ENCODE assay signal across 8 mouse cellular contexts in genomic region chr7:123084180-123084691, GRCm38 (mm10). TPM values are rescaled to one million over a fixed set of nuclear protein-coding genes. Genes with fewer than 3 reads are reported as not detected.
A peak's percentile ranks its signal among the peaks of the same experiment; 100 is the strongest.
DNase-seq lines count a peak whose midpoint lies in the region; ATAC-seq and TF ChIP-seq lines count a peak whose summit lies in the region.

No protein-coding gene starts in this region.

- peak overlapping the region; percentile 20 for H3K4me2 ChIP-seq in intestine, embryonic 16.5 days (ENCODE audit: low read depth, low read length)
- H3K4me2 ChIP-seq in midbrain, postnatal 0 days (ENCODE audit: low read depth, low read length, poor library complexity, severe bottlenecking): peak overlapping the region; percentile 37

- H3K4me1 ChIP-seq in cortical plate, adult 2 months (ENCODE audit: control insufficient read depth, insufficient read depth, low read length): peaks cover 7% of the 10 kb centered on the region; the same call in 1 of the 2 replicates
- H3K4me1 ChIP-seq in intestine, embryonic 16.5 days (ENCODE audit: control insufficient read depth, insufficient read depth, low read length): peaks cover 12% of the 10 kb centered on the region
- peaks cover 20% of the 10 kb centered on the region for H3K4me1 ChIP-seq in midbrain, postnatal 0 days (ENCODE audit: insufficient read depth, low read length)

- H3K27ac ChIP-seq in cortical plate, adult 2 months (ENCODE audit: insufficient read depth, low read length): peak overlapping the region; percentile 7; the same call in 1 of the 2 replicates
- no peak overlapping the region for H3K27ac ChIP-seq in intestine, embryonic 16.5 days (ENCODE audit: low read length)
- peak overlapping the region; percentile 90 for H3K27ac ChIP-seq in midbrain, postnatal 0 days (ENCODE audit: low read depth, low read length)

- TF ChIP-seq CTCF in cortical plate, adult 2 months (IDR thresholded peaks at IDR 0.05; ENCODE audit: extremely low read depth, insufficient read depth, low read length): no peak
- no peak for TF ChIP-seq CTCF in midbrain, postnatal 0 days (IDR thresholded peaks at IDR 0.05)

- no peaks in the 10 kb centered on the region for H3K27me3 ChIP-seq in intestine, embryonic 16.5 days (replicated peaks; ENCODE audit: control insufficient read depth, insufficient read depth, low read length)
- no peaks in the 10 kb centered on the region for H3K27me3 ChIP-seq in midbrain, postnatal 0 days (ENCODE audit: insufficient read depth, low read length)

- peak; percentile 22 for DNase-seq in gastrocnemius, adult 18-20 months (ENCODE audit: low spot score)
- DNase-seq in gastrocnemius, adult 8-10 months (ENCODE audit: low spot score in 2 of 2): no peak
- DNase-seq in heart, adult 18-20 months: peak; percentile 46 to 50
- peak; percentile 64 to 76 for DNase-seq in left cerebral cortex, adult 9 months (ENCODE audit: low spot score in 2 of 2)
- DNase-seq in midbrain, postnatal 0 days (ENCODE audit: low spot score): peak; percentile 89
- DNase-seq in natural killer cell, adult 2 months (ENCODE audit: low spot score in 2 of 2): no peak

- no peak overlapping the region; the same call in 1 of the 2 replicates for H3K9ac ChIP-seq in intestine, embryonic 16.5 days (ENCODE audit: low read depth, low read length)
- H3K9ac ChIP-seq in midbrain, postnatal 0 days (replicated peaks; ENCODE audit: low read length, poor library complexity, severe bottlenecking): peak overlapping the region; percentile 46

- H3K9me3 ChIP-seq in intestine, embryonic 16.5 days (ENCODE audit: control insufficient read depth, low read length): no peaks in the 10 kb centered on the region
- no peaks in the 10 kb centered on the region for H3K9me3 ChIP-seq in midbrain, postnatal 0 days (ENCODE audit: low read length)

- 4% methylated on average over 7 of the region's 7 CpGs for WGBS in intestine, embryonic 16.5 days
- 0% methylated on average over 7 of the region's 7 CpGs for WGBS in midbrain, postnatal 0 days

- no peak for TF ChIP-seq POLR2A in cortical plate, adult 2 months (IDR thresholded peaks at IDR 0.05; ENCODE audit: extremely low read depth, insufficient read depth, low read length)

- 0 out of 2 replicates have a peak overlapping the region, but pooled peaks have one; percentile 0 for H3K4me3 ChIP-seq in cortical plate, adult 2 months (ENCODE audit: insufficient read depth, low read length)
- H3K4me3 ChIP-seq in intestine, embryonic 16.5 days (ENCODE audit: low read length): no peak overlapping the region
- H3K4me3 ChIP-seq in midbrain, postnatal 0 days (ENCODE audit: low read depth, low read length): 0 out of 2 replicates have a peak overlapping the region, but pooled peaks have one; percentile 2

- ATAC-seq in intestine, embryonic 16.5 days: peak; percentile 67
- ATAC-seq in midbrain, postnatal 0 days (ENCODE audit: low FRiP score): peak; percentile 90

- H3K36me3 ChIP-seq in intestine, embryonic 16.5 days (ENCODE audit: control insufficient read depth, insufficient read depth, low read length): no peaks in the 10 kb centered on the region
- no peaks in the 10 kb centered on the region for H3K36me3 ChIP-seq in midbrain, postnatal 0 days (ENCODE audit: insufficient read depth, low read length)

RNA-seq across cellular contexts. Expression of gene Tnrc6a, which starts 39.4 kb away (rescaled TPM):
- 10 to 100 TPM; 20.7 to 22.3 TPM for total RNA-seq in gastrocnemius, adult 18-20 months (2021)
- total RNA-seq in gastrocnemius, adult 8-10 months (2022): 10 to 100 TPM; 20.4 to 26.6 (median 22.1) TPM
- polyA plus RNA-seq in cortical plate, adult 2 months (2012; rRNA removed): 55.6 and 56.1 TPM in 2 replicates
- total RNA-seq in heart, adult 18-20 months (2021): 10 to 100 TPM; 25.0 to 32.3 TPM
- 33.9 and 39.0 TPM in 2 replicates for polyA plus RNA-seq in intestine, embryonic 16.5 days (2015; fragmentation: Nextera tagmentation; extraction: Ambion mirVana)
- total RNA-seq in midbrain, postnatal 0 days (2014; rRNA removed): 53.2 and 70.6 TPM in 2 replicates
- 53.4 and 73.9 TPM in 2 replicates for polyA plus RNA-seq in midbrain, postnatal 0 days (2015; fragmentation: Nextera tagmentation; extraction: Ambion mirVana)

Comparison
In these comparisons a context has a peak if more than half of its experiments do, and no peak if none do; other contexts are left out.
1. DNase-seq: peak in gastrocnemius, adult 18-20 months (single experiment), heart, adult 18-20 months (2 of 2), left cerebral cortex, adult 9 months (2 of 2) and midbrain, postnatal 0 days (single experiment); none in gastrocnemius, adult 8-10 months (0 of 2) and natural killer cell, adult 2 months (0 of 2).